Mouse (Mus musculus) heart, adult 9 months (tissue): ENCODE measurements around the gene Fanci.

Source experiments
- DNase-seq, 2 experiments: peaks; one replicate each; pipeline ENCODE4 v3.0.0; 2022; ENCODE audit warnings: low spot score in 2 of 2

Gene Fanci

DNA sequence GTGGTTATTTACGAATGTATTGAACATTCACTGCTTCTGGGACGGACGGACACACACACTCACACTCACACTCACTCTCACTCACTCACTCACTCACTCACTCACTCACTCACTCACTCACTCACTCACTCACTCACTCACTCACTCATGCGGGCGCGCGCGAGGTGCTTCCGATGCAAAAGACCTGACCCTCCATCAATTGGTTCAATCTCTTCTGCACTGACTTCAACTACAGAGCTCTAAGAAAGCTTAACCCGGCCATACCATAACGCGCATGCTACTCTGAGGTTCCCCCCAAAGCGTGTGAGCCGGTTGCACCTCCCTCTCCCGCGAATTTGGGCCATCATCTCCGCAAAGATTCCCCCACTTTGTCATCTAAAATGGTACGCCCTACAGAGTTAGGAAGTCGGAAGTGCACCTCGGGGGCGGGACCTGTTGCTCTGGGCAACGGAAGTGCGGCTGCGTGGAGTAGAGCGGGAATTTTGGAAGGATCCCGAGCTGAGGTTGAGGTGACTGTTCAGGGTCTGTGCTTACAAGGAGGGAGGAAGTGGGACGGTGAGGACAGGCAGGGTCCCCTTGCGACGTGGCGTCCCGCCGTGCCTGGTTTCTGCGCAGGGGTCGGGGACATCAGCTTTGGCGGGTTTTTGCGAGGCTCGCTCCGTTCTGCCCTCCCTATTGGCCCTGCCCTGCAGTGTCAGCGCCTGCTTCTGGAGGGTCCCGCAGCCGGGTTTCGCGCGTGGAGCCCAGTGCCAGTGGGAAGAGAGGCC, at the start of gene Fanci:
Gene Fanci (plus strand): TSS at position 47 of the 767 bp plus-strand sequence.
- DNase-seq: peak; percentile 84 to 93

- DNase-seq: peak in 1 of 2 experiments; percentile 31
Measured at GRCm38 (mm10) chr7:79345902-79346301, 45.8 kb upstream of the Fanci start.

GRCm38 (mm10) chr7:79346555-79347075, 45.1 kb upstream of the Fanci start:
- DNase-seq: no peak

- no peak for DNase-seq
Measured at GRCm38 (mm10) chr7:79347108-79347813, 44.5 kb upstream of the Fanci start.

GRCm38 (mm10) chr7:79348816-79349215, 42.9 kb upstream of the Fanci start:
- DNase-seq: no peak

- DNase-seq: peak; percentile 49 to 74
Measured at GRCm38 (mm10) chr7:79349738-79350386, 41.9 kb upstream of the Fanci start.

- DNase-seq: peak; percentile 49 to 69
Measured at GRCm38 (mm10) chr7:79358350-79359182, 33.2 kb upstream of the Fanci start.

GRCm38 (mm10) chr7:79359183-79359435, 32.6 kb upstream of the Fanci start:
- DNase-seq: no peak

GRCm38 (mm10) chr7:79360056-79360455, 31.7 kb upstream of the Fanci start:
- DNase-seq: no peak

GRCm38 (mm10) chr7:79362208-79362607, 29.5 kb upstream of the Fanci start:
- no peak for DNase-seq

DNA sequence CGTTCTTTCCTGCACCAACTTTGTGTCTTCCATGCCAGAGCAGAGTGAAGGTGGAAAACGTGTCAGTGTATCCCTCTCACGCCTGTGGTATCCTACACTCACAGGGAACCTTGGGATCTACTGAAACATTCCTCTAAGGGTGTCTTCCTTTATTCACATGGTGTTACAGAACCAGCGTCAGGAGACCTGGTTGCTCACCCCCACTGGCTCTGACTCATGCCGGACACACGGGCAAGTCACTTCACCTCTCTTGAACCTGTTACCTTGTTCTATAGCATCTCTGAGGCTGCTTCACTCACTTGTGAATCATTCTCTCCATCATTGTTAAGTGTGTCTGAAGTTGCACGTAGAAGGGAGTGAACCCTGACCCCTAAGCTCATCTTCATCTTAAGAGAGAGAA, 28.9 kb upstream of the Fanci start:
- DNase-seq: no peak

GRCm38 (mm10) chr7:79363370-79364043, 28.2 kb upstream of the Fanci start:
- peak; percentile 54 to 71 for DNase-seq

- no peak for DNase-seq
Measured at GRCm38 (mm10) chr7:79368664-79369063, 23.1 kb upstream of the Fanci start.

GRCm38 (mm10) chr7:79369416-79369815, 22.3 kb upstream of the Fanci start:
- no peak for DNase-seq

DNA sequence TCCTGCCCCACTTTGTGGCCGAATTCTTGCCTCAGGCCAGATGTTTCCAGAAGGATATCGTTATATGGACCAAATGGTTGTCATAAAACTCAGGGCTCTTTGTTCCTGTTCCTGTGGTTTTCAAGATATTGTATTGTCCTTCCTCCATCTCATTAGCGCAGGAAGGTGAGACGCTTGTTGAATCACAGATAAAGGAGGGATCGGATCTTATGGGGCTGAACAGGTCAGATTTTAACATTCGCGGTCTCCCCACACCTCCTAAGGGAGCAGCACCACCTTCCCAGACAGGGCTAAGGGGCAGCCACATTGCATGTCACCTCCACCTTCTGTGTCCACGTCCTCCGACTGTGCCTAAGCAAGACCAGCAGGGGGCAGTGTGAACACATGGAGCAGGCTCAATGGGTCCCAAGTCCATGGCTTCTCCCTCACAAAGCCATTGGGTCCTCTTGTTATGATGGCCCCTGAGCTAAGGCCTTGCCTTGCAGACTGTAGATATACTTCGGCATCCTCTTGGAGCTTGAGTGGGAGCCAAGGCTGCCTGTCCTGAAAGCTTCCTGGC, 20.3 kb upstream of the Fanci start:
- DNase-seq: peak; percentile 29 to 36

DNA sequence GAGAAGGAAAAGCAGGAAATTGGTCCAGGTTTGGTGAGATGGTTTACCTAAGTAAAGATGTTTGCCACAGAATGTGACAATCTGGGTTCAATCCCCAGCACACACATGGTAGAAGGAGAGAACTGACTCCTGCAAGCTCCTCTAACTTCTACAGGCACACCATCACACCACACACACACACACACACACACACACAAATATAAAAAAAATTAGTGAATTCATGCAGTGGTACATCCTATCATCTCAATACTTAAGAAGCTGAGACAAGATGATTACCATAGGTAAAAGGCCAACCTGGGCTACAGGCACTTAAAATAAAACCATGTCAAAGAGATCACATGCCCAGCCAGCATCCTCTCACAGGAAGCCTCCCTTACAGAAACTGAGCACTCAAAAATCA, 17.7 kb upstream of the Fanci start:
- no peak for DNase-seq

DNA sequence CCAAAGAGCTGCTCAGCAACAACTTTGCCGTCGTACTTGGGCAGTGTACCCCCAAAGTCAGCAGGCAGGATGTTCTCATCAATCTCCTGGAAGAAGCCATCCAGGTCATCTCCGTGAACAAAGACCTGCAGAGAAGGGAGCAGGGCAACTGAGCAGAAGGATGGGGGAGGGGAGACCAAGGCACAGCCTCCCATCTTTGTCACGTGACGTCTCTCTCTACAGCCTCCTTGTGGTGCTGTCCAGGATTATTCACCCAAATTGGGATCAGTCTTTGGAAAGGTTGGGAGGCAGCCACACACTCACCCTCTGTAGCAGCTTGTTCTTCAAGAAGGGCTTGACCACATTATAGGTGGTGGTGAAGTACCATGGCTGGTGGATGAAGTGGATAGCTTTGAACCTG, 16.1 kb upstream of the Fanci start:
- no peak for DNase-seq

DNA sequence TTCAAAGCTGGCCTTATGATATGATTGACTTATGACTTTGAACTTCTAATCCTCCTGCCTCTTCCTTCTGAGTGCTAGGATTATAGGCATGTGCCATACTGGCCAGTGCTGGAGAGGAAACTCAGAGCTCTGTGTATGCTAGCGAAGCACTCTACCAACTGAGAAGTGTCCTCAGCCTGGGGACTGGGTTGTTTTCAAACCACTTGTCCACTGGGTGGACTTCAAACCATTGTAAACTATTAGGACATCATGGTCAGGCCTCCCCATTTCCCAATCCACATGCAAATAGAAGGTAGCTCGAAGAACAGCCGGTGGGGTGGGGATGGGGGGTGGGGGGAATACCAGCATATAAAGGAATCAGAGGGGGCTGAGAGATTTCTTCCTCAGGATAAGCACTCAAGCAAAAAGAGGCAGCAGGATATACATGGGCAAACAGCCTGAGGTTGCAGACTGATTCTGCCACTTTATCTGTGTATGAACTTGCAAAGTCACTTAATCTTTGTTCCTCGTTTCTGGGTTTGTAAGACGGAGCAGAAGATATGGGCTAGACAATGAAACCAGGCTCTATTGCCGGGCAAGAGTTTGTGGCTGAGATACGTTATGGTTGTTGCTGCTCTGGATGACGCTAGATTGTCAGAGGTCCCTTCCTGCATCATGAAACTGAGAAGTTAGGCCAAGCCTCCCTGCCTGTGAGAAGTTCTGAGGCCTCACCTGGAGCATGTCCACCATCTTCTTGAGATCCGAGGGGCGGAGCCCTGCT, 15.0 kb upstream of the Fanci start:
- no peak for DNase-seq

DNA sequence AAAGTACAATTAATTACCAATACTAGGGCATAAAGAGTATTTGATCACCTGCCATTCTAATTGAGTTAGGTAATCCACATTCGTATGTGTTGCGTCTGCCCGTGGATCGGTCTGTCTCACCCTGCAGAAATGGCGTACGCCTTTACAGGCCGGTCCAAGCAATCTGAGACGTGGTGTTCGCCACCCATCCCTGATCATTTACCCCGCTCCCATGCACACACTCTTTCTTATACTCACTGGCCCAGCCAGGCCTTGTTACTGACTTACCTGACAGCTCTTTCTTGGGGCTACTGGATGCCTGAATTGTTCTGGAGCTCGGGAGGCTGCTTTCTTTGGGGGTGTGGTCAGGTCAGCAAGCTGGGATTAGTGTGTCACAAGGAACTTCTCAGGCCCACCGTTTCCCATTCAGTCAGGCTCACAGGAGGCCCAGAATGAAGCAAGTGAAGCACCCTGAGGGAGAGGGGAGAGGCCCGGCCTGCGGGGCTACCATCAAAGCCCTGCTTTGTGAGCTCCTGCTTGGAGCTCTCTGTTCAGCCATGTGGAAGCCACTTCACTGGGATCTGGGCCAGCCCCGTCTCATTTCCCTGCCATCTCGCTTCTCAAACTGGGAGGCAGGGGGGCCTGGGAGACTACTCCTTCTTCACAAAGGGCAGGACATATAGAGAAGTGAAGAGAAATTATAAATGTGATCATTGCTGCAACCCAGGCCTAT, 5.2 kb upstream of the Fanci start, which contains the start of gene Rlbp1:
Gene Rlbp1 (minus strand): TSS at position 627 of the 712 bp plus-strand sequence.
- no peak for DNase-seq
